Mouse (Mus musculus): ENCODE results near the gene Palb2. TPM values are rescaled to one million over a fixed set of nuclear protein-coding genes. Genes with fewer than 3 reads are reported as not detected.

Palb2 gene
- polyA plus RNA-seq, 1 experiment from 2014 or later: 13.5 TPM

Other genes with a start within 250 kb of the Palb2 start
- 21.8 and 22.2 TPM in 2 replicates for gene Cog7, start 151.3 kb downstream of the Palb2 start, polyA plus RNA-seq (2016; fragmentation: Nextera tagmentation; extraction: Ambion mirVana)
- 81.9 and 82.4 TPM in 2 replicates for gene Gga2, start 111.8 kb downstream of the Palb2 start, polyA plus RNA-seq (2016; fragmentation: Nextera tagmentation; extraction: Ambion mirVana)
- 89.0 and 91.2 TPM in 2 replicates for gene Ubfd1, start 65.8 kb downstream of the Palb2 start, polyA plus RNA-seq (2016; fragmentation: Nextera tagmentation; extraction: Ambion mirVana)
- gene Ears2, start 65.7 kb downstream of the Palb2 start, polyA plus RNA-seq (2016; fragmentation: Nextera tagmentation; extraction: Ambion mirVana): 12.5 and 12.8 TPM in 2 replicates
- gene Ndufab1, start 31.1 kb downstream of the Palb2 start, polyA plus RNA-seq (2016; fragmentation: Nextera tagmentation; extraction: Ambion mirVana): 624 and 642 TPM in 2 replicates
- gene Dctn5, start 56 bp upstream of the Palb2 start, polyA plus RNA-seq (2016; fragmentation: Nextera tagmentation; extraction: Ambion mirVana): 136 and 146 TPM in 2 replicates
- 93.8 and 101 TPM in 2 replicates for gene Plk1, start 26.5 kb upstream of the Palb2 start, polyA plus RNA-seq (2016; fragmentation: Nextera tagmentation; extraction: Ambion mirVana)
- gene Ern2, start 53.2 kb upstream of the Palb2 start, polyA plus RNA-seq (2016; fragmentation: Nextera tagmentation; extraction: Ambion mirVana): 0.25 and 0.47 TPM in 2 replicates
- 0.39 and 0.50 TPM in 2 replicates for gene Chp2, start 86.5 kb upstream of the Palb2 start, polyA plus RNA-seq (2016; fragmentation: Nextera tagmentation; extraction: Ambion mirVana)
- 22.3 and 24.5 TPM in 2 replicates for gene Prkcb, start 155.8 kb upstream of the Palb2 start, polyA plus RNA-seq (2016; fragmentation: Nextera tagmentation; extraction: Ambion mirVana)